Comparison of ENCODE assay signal across 10 mouse cellular contexts in the genomic region with DNA sequence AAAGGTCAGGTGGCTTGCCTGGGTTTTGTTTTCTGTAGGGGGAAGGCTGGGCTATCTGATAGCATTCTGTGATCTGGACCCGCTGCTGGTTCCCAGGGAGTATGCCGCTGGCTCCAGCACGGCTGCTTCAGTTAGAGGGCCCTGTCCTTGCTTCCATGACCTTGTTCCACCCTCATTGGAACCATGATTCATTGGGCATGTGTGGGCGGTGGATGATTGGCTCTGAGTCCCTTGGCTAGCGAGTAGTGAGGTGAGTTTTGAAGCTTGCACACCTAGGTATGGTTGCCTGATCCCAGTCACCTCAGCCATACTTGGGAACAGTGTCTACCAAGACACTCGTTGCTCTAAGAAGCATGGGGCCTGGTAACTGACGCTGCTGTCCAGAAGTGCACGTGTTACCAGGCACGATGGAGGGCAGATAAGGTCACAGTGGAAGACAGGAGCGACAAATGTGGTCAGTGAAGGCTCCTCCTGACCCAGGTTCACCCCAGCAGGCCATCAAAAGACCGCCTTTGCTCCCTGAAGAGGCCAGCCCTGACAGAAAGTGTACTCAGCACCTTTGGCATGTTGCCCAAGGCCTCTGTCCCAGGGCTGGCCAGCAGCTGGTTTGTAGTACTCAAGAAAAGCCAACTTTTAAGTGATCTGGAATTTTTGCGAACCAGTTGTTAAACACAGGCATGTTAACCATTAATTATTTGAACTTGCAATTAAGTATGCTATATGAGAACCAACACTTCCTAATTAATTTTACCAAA. TPM values are rescaled to one million over a fixed set of nuclear protein-coding genes. Genes with fewer than 3 reads are reported as not detected.
DNase-seq lines count a peak whose midpoint lies in the region; ATAC-seq and TF ChIP-seq lines count a peak whose summit lies in the region.
"Had no signal": no experiment of that assay in that cellular context is flagged by ENCODE, and none has a peak within 500 bp of the region (broad histone marks: within the 10 kb centered on the region; RNA-seq: fewer than 3 reads in every experiment).

No protein-coding gene starts in this region.

- no peaks in the 10 kb centered on the region for H3K36me3 ChIP-seq in liver, postnatal 0 days (replicated peaks; ENCODE audit: insufficient read depth, low read length)
- no peaks in the 10 kb centered on the region for H3K36me3 ChIP-seq in liver, embryonic 12.5 days
- H3K36me3 ChIP-seq in stomach, postnatal 0 days (ENCODE audit: control insufficient read depth, insufficient read depth, low read length): no peaks in the 10 kb centered on the region
- H3K36me3 ChIP-seq: embryonic facial prominence, embryonic 12.5 days had no signal

- H3K4me1 ChIP-seq in liver, postnatal 0 days (ENCODE audit: insufficient read depth): peaks cover 5% of the 10 kb centered on the region; the same call in 1 of the 2 replicates
- no peaks in the 10 kb centered on the region; the same call in 1 of the 2 replicates for H3K4me1 ChIP-seq in liver, embryonic 12.5 days
- no peaks in the 10 kb centered on the region for H3K4me1 ChIP-seq in stomach, postnatal 0 days (replicated peaks; ENCODE audit: control insufficient read depth, insufficient read depth)
- H3K4me1 ChIP-seq: embryonic facial prominence, embryonic 12.5 days had no signal

- 58% methylated on average over 12 of the region's 12 CpGs for WGBS in liver, postnatal 0 days (ENCODE audit: insufficient replicate concordance)
- WGBS in liver, embryonic 12.5 days (ENCODE audit: insufficient replicate concordance): 47% methylated on average over 12 of the region's 12 CpGs
- WGBS in stomach, postnatal 0 days: 51% methylated on average over 12 of the region's 12 CpGs

- TF ChIP-seq EP300 in liver, postnatal 0 days (IDR thresholded peaks at IDR 0.05; ENCODE audit: low read depth): no peak
- TF ChIP-seq EP300 in stomach, postnatal 0 days (optimal IDR thresholded peaks at IDR 0.05): no peak

- H3K4me3 ChIP-seq in liver, postnatal 0 days (ENCODE audit: low read depth, low read length): no peak overlapping the region
- no peak overlapping the region for H3K4me3 ChIP-seq in liver, embryonic 12.5 days
- H3K4me3 ChIP-seq in stomach, postnatal 0 days (ENCODE audit: low read depth, low read length): no peak overlapping the region
- H3K4me3 ChIP-seq: embryonic facial prominence, embryonic 12.5 days had no signal

- no peak overlapping the region for H3K9ac ChIP-seq in liver, postnatal 0 days (replicated peaks)
- H3K9ac ChIP-seq in liver, embryonic 12.5 days: no peak overlapping the region
- no peak overlapping the region for H3K9ac ChIP-seq in stomach, postnatal 0 days (ENCODE audit: low read length)
- H3K9ac ChIP-seq: embryonic facial prominence, embryonic 12.5 days had no signal

- H3K4me2 ChIP-seq in liver, postnatal 0 days (ENCODE audit: low read depth, low read length): no peak overlapping the region
- H3K4me2 ChIP-seq in liver, embryonic 12.5 days: no peak overlapping the region
- no peak overlapping the region for H3K4me2 ChIP-seq in stomach, postnatal 0 days (replicated peaks; ENCODE audit: low read depth)
- H3K4me2 ChIP-seq: embryonic facial prominence, embryonic 12.5 days had no signal

- no peak overlapping the region for H3K27ac ChIP-seq in liver, postnatal 0 days (ENCODE audit: low read depth)
- H3K27ac ChIP-seq in liver, embryonic 12.5 days: no peak overlapping the region
- no peak overlapping the region for H3K27ac ChIP-seq in stomach, postnatal 0 days (replicated peaks)
- H3K27ac ChIP-seq: embryonic facial prominence, embryonic 12.5 days had no signal

- TF ChIP-seq CTCF in liver, postnatal 0 days (IDR thresholded peaks at IDR 0.05; ENCODE audit: low read depth): no peak
- TF ChIP-seq CTCF in stomach, postnatal 0 days (IDR thresholded peaks at IDR 0.05; ENCODE audit: low read depth): no peak

- peak; percentile 35; the same call in 1 of the 2 replicates for ATAC-seq in liver, postnatal 0 days
- no peak for ATAC-seq in liver, embryonic 12.5 days
- ATAC-seq in stomach, postnatal 0 days (ENCODE audit: low FRiP score, low TSS enrichment): peak; percentile 29; the same call in 1 of the 2 replicates
- ATAC-seq: Patski had no signal

- DNase-seq in liver, postnatal 0 days: peak; percentile 23
- DNase-seq in gastrocnemius, adult 18-20 months (ENCODE audit: low spot score): peak; percentile 44
- DNase-seq in kidney, postnatal 14 days: peak; percentile 78
- peak; percentile 50 for DNase-seq in stomach, postnatal 0 days (ENCODE audit: low spot score)
- no peak for DNase-seq in frontal cortex, postnatal 25 days (ENCODE audit: low spot score in 2 of 2)
- no peak for DNase-seq in right cerebral cortex, postnatal 10 days (ENCODE audit: low spot score in 2 of 2)
- DNase-seq in thymus, postnatal 0 days (ENCODE audit: low spot score): no peak

- H3K9me3 ChIP-seq in liver, postnatal 0 days (ENCODE audit: low read length): no peaks in the 10 kb centered on the region
- H3K9me3 ChIP-seq in liver, embryonic 12.5 days (replicated peaks): no peaks in the 10 kb centered on the region
- H3K9me3 ChIP-seq in stomach, postnatal 0 days (ENCODE audit: control insufficient read depth, low read length): no peaks in the 10 kb centered on the region
- H3K9me3 ChIP-seq: embryonic facial prominence, embryonic 12.5 days had no signal

- H3K27me3 ChIP-seq in liver, postnatal 0 days (ENCODE audit: insufficient read depth, low read length): no peaks in the 10 kb centered on the region
- H3K27me3 ChIP-seq in liver, embryonic 12.5 days (replicated peaks): no peaks in the 10 kb centered on the region
- H3K27me3 ChIP-seq in stomach, postnatal 0 days (ENCODE audit: control insufficient read depth, insufficient read depth, low read length): no peaks in the 10 kb centered on the region
- H3K27me3 ChIP-seq: embryonic facial prominence, embryonic 12.5 days; Patski had no signal

RNA-seq across cellular contexts. Expression of a gene that starts 46.5 kb away (rescaled TPM):
- 42.8 and 45.0 TPM in 2 replicates for polyA plus RNA-seq in liver, postnatal 0 days (2015; fragmentation: Nextera tagmentation; extraction: Ambion mirVana)
- polyA plus RNA-seq in liver, embryonic 12.5 days (2016; fragmentation: Nextera tagmentation; extraction: Ambion mirVana): 35.9 and 36.4 TPM in 2 replicates
- 10 to 100 TPM in 1 of 2 experiments, 1 to 10 TPM in 1; 9.7 to 13.5 TPM for total RNA-seq in gastrocnemius, adult 18-20 months (2021)
- polyA plus RNA-seq in stomach, postnatal 0 days (2015; fragmentation: Nextera tagmentation; extraction: Ambion mirVana): 68.3 and 73.8 TPM in 2 replicates
- polyA plus RNA-seq in thymus, postnatal 0 days (2015; fragmentation: Nextera tagmentation; extraction: Ambion mirVana): 63.2 and 69.0 TPM in 2 replicates

Comparison
In these comparisons a context has a peak if more than half of its experiments do, and no peak if none do; other contexts are left out.
1. DNase-seq: peak in liver, postnatal 0 days (single experiment), gastrocnemius, adult 18-20 months (single experiment), kidney, postnatal 14 days (single experiment) and stomach, postnatal 0 days (single experiment); none in frontal cortex, postnatal 25 days (0 of 2), right cerebral cortex, postnatal 10 days (0 of 2) and thymus, postnatal 0 days (single experiment).